Mouse (Mus musculus) regulatory T cell (primary cell): ENCODE results near the gene Vezt.

Source experiments
- in situ Hi-C: fragments of 300-600 bp; cut with MboI, MseI; formaldehyde crosslinking; loops from one replicate; pipeline ENCODE4 v1.15.1; 2025; ENCODE audit warnings: high pct_unique_total_duplicates

Gene Vezt

DNA sequence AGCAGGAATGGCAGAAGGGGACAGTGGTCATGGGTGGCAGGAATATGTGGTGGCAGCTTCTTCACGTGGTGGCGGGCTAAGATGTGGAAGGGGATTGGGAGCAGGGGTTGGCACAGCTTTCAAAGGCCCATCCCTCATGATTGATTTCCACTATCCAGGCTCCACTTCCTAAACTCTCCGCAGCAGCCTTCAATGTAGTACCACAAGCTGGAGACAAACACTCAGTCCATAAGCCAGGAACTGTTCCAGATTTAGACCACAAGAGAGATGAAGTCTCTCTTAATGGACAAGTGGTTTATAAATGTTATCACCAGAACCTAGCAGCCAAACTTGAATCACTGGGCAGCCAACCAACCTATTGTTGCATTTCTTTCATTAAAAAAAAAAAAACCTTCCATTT lies 81.6 kb downstream of the Vezt start:
- in situ Hi-C loops: no loop called here

DNA sequence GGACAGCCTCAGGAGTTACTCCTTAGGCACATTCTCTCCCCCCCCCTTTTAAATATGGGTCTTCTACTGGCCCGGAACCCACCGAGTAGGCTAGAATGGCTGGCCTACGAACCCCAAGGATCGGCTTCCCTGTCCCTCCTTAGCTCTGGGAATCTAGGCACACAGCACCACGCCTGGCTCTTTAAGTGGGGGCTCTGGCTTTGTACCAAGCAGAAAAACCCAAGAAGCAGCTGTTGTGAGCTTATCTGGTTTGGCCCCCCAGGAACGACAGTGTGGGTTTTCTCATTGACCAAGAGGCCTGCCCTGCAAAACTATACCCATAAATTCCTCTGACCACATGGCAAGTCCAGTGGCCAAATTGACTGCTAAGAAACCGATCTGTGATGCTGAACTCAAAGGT lies 82.1 kb downstream of the Vezt start:
- in situ Hi-C loops: no loop called here

DNA sequence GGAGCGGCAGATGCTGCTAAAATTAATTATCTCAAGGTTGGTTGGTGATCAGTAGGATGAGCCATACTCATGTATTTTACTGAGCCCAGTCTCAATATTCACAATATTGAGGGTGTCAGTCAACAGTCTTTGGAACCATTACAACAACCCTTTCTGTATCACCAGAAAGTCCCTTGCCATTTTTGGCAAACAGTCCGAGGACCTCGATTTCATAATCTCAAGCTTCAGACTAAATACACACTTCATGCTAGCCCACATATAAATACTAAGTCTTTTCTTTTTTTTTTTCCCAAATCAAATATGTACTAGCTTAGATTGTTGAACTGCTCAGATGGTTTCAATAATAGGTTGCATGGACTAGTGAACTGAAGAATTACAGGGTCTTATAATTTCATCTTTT lies 84.6 kb downstream of the Vezt start:
- in situ Hi-C loops: no loop called here

DNA sequence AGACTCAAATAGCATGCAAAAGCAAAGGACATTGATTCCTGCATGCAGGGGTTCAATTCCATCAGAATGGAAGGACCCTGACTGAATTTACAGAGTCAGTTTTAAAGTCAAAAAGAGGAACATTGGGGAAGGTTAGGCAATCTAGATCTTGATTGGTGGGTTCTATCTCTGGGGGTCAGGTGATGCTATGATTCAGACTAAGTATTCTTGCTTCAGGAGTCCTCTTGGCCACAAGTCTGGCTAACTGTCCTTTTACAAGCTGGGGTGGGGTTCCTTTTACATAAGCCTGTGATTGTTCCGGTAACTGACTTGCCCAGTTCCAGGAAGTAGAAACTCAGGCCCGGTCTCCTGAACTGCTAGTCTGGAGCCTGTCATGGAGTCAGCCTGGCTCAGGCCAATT lies 85.7 kb downstream of the Vezt start:
- in situ Hi-C loops: no loop called here

DNA sequence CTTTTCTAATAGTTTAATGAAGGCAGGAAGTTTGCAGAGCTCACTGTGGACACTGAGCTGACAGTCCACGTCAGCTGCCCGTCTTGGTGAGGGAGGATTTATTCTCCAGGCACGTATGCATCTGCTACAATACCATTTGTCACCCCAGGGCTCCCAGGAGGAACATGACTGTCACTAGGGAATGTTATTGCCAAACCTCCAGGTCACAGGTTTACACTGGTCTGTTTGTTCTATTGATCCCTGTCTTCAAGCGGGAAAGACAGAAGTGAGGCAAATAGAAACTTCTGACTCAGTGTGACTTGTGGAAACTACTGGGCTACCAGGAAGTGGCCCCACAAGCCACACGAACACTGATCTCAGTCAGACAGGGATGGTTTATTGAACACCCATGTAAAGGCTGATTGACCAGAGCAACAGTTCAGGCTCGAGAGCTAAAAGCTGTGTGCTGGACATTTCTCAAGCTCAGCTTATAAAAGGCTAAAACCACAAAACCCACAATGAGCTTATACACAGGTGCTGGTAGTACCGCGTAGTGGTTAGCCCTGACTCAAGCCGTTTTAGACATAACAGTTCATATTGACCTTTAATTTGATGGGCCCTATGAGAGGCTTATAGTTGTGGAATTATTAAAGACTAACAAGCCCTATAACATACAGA lies 89.6 kb downstream of the Vezt start:
- in situ Hi-C loops: no loop called here

DNA sequence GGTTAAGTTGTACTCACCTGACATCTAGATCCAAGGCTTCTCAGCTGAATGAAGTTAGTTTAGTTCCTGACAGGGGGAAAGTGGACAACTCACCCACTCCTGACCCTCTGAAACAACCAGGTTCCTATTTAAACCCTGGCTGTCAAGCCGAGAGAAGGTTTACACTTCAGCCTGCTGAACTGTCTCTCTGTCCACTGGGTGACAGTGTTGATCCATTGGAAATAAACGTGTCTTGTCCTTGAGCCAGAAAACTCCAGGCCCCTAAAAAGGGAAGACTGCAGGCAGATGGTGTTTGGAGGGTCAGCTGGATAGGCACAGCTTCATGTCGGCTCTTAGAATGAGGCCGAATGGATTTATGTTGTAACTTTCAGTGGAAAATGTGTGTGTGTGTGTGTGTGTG lies 90.3 kb downstream of the Vezt start:
- in situ Hi-C loops: no loop called here

DNA sequence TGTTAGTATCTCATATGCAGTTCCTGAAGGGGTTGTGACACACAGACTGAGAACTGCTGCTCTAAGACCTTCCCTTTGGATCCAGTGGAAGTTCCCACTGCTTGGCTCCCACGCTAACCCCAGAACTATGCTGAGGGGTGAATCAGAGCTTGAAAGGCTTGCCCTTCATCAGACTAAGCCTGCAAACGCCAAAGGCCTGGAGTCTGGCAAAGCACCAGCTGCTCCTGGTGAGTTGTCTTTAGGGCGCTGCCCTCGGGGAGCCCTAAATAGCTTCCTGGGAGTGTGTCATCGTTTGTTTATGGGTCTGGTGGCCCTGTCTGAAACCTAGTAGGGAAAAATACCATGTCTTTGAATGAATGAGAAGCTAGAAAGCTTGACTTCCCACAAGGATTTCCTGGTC lies 91.4 kb downstream of the Vezt start:
- in situ Hi-C loops: no loop called here

DNA sequence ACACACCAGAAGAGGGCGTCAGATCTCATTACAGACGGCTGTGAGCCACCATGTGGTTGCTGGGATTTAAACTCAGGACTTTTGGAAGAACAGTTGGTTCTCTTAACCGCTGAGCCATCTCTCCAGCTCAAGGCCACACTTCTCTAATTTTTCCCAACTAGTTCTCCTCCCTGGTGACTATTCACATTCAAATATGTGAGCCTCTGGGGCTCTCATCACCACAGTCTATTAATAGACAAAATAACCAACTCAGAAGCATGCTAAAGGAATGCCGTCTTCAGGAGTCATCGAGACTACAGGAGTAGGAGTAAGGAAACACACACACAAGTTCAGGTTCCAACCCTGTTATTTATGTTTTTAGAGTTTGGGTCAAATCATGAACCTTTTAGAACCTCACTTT lies 95.3 kb downstream of the Vezt start:
- in situ Hi-C loops: no loop called here

DNA sequence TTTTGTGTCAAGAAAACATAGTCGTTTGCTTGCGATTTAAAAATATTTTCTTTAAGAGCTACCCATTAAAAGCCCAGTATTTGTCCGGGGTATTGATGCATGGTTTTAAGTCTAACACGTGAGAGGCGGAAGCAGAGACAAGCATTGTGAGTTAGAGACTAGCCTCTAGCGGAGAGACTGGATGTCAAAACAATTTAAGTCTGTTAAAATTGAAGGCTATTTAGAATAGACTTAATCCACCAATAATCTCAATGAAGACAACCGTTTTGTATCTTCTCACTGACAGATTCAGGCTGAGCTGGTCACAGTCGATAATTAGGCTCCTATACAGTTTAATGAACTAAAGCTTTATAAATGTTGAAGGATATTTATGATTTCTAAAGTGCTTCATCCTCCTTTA lies 95.9 kb downstream of the Vezt start:
- in situ Hi-C loops: no loop called here

DNA sequence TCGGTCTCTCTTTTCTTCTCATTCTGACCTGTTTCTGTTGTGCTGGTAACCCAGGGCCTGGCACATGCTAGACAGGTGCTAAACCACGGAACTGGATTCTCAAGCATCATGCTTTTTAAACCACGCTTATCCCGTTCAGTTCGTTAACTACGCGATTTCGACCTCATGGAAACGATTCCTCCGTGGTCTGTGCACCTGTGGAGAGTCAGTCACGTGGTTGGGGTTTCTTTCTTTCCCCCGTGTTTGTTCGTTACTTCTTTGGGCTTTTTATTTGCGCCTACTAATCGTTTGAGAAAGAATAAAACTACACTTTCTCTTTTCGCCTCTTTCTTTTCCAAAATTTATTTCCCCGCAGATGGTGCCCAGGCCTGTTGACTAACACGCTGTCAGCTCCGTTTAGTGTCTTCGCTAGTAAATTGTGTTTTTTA lies 96.8 kb downstream of the Vezt start:
- in situ Hi-C loops: no loop called here

DNA sequence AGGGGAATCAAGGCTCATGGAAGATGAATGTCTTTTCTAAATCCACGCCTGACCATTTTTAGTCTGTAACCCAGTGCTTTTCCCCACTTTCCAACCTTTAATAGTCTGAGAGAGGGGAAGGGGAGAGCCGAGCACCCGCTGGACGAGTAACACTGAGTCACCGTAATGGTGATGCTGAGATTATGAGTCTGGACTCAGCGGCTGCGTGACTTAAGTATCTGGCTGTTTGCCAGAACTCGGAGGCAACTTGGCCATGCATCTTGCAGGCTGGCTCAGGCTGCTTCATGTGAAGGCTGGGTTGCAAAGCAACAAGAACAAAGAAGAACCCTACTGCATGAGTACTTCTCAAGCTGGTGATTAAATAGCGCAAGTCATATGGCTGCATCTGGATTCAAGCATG lies 101.6 kb downstream of the Vezt start:
- in situ Hi-C loops: no loop called here

DNA sequence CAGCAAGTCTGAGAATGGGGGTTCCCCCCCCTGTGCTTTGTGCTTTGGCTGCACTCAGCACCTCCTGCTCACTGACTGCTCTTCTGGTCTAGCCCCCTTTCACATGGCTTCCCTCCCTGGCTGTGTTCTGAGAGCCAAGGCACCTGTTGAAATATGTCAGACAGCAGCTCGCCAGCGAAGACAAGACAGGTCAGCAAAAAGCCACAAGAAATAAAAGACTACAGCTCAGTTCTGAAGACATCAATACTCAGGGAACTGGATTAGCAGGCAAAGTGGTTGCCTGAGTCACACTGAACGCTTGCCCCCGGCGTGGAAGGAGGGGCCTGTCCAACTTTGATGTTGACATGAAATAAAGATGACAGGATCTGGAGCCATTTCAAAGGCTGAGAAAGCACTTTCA lies 102.8 kb downstream of the Vezt start:
- in situ Hi-C loops: no loop called here

DNA sequence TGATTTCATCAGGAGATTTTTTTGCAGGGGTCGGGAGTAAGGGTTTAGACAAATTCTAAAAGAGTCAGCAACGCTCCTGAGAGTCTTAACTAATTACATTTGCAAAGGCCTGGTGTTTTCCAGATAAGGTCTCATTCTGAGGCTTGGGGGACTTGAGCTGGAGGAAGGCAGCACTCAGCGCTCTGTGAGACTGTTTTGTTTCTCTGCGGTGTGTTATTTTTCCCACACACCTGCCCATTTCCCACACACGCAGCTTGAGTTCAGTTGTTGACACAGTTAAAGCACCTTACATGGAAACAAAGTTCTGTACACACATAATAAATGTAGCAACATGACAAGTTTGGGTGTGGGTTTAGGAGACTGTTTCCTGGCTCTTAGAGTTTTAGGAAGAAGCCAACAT lies 103.6 kb downstream of the Vezt start:
- in situ Hi-C loops: no loop called here

DNA sequence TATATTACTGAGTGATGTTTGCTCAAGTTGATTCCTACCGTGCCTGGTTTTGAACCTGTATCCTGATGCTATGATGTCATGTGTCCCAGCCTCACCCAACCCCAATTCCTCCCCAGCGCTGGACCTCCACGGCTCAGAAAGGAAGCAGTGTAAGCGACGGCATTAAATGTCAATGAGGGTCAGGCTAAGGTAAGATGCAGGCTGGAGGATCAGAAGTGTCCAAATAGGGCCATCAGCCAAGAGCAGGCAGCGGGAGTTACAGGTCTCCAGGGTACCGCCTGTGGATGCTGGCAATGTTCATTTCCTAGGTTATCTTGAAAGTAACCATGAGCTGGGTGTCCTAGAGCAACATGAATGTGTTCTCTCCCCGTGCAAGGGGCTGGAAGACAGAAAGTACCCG lies 104.2 kb downstream of the Vezt start:
- in situ Hi-C loops: no loop called here

DNA sequence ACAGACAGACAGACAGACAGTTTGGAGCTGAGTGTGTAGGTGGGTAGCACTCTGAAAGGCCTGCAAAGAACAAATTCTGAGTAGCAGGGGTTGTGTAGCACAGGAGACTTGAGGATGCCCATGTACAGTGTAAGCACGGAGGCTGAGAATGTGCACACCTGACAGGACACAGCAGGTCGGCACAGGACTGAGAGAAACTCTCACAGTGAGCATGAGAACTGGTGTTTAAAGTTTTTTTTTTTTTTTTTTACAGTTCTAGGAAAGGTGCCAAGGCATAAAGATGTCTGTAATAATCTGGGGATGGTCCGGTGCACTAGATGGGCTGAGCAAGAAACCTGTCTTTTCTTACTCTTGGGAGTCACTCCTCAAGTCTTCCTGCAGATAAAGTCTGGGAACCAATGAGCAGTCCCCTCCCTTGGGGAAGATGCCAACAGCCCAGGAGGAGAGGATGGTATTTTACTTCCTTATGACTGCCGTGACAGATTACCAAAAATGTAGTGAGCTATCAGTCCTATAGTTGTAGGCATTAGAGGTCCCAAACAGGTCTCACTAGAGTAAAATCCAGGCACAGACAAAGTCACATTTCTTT lies 105.3 kb downstream of the Vezt start:
- in situ Hi-C loops: no loop called here

DNA sequence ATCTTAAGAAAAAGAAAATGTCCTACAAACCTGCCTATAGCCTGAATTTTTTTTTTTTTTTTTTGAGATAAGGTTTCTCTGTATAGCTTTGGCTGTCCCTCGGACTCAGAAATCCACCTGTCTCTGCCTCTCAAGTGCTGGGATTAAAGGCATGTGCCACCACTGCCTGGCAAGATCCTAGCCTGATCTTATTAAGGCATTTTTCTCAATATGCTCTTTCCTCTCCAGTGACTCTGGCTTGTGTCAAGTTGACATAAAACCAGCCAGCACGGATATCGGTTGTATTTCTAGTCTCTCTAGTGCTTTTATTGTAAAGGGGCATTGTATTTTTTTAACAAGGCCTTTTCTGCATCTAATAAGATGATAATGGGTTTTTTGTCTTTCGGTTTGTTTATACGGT lies 111.0 kb downstream of the Vezt start:
- in situ Hi-C loops: no loop called here

DNA sequence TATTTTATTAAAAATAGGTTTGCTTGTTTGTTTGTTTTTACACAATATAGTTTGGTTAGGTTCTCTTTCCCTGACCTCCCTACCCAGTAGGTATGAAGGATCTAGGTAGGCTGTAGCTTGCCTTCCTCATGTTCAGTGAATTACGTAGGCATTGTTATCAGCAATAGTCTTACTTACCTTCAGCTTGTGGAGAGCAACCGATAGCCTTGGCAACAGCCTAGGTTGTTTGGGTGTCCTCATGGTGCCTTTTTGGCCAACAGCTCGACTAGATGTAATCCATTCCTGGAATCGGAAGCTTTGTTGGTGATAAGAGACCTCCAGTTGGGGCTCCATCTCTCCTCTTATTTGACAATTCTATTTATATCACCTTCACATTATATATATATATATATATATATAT lies 114.5 kb downstream of the Vezt start:
- in situ Hi-C loops: no loop called here

DNA sequence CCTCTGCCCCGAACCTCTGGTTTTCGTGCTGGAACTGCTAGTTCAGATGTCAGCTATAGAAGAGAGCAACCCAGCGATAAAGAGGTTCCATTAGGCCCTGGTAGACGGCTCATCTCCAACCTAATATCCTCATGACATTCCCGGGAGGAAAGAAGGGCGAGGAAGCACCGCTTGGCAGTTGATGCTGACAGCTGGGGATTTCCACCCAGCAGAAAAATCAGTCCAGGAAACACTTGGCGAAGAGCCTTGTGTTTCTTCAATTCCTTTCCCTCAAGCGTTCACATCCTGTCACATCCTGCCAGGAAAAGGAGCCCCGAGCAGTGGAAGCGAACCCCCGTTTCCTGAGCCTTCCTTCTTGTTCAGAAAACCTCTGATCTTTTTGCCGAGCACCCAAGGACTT lies 116.4 kb downstream of the Vezt start:
- in situ Hi-C loops: no loop called here

DNA sequence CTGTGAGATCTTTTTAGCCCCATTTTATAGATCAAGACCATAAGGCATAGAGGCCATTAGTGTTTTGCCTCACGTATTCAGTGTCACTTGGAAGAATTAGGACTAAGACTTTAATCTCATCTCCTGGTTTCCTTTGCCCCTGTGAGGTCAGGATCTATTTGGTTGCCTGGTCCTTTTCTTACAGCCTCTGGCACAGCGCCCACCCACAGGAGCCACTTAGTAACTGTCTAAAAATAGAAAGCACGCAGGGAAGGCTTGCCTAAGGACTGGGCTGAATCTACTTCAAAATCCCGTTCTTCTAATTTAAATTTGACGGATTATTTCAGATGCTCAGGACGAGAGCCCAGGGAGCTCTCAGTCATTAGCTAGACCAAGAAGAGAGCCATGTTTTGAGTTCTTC lies 116.9 kb downstream of the Vezt start:
- in situ Hi-C loops: no loop called here

DNA sequence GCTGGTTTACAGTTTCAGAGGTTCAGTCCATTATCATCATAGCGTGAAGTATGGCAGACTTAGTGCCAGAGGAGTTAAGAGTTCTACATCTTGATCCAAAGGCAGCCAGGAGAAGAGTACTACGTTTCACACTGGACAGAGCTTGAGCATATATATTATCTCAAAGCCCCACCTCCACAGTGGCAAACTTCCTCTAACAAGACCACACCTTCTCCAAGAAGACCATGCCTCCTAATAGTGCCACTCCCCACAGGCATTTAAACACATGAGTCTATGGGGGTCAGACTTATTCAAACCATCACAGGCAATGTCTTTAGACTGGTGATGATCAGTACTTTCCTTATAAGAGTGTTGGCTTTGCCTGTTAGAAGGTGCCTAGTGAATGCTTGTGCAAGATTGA lies 117.5 kb downstream of the Vezt start:
- in situ Hi-C loops: no loop called here

DNA sequence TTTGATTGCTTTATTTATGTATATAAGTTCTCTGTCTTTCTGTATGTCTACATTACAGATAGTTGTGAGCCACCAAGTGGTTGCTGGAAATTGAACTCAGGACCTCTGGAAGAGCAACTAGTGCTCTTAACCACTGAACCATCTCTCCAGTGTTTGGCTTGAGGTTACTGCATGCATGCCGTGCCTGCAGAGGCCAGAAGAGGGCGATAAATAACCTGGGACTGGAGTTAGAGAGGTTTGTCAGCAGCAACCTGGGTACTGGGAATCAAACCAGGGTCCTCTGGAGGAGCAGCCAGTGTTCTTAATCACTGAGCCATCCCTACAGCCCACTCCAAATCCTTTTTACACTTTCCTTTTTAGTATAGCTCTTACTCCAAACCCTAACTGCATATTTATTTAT lies 118.8 kb downstream of the Vezt start:
- in situ Hi-C loops: no loop called here

DNA sequence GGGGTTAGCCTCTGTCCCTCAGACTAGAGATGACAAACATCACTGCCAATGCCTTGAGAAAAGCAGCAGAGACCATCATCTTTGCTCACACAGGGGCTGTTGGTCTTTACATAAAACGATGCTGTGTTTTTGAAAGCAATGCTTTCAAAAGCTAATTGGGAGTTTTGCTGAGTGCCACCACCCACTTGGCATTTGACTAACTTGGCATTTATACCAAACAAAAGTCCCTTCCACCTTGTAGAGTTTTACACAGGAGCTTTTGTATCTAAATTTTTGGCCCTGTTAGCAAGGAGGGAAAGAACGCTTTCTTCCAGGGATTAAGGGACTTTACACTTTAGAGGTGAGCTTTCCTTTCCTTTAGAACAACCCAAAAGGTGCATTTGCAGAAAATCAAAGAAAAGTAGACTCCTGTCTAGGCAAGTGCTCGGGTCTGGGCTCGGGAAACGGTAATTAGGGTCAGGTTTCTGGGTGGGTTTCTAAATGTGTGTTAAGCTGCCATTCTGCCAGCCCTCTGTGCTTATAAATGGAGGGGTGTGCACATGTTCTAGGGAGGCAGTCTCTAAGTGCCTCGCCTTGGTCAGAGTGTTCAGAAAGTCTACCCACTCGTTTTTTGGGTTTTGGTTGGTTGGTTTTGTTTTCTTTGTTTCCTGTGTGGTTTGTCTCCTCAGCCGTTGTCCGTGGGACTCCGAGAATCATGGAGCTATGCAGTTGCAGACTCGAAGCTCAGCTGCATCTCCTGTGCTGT lies 119.9 kb downstream of the Vezt start:
- in situ Hi-C loops: no loop called here

DNA sequence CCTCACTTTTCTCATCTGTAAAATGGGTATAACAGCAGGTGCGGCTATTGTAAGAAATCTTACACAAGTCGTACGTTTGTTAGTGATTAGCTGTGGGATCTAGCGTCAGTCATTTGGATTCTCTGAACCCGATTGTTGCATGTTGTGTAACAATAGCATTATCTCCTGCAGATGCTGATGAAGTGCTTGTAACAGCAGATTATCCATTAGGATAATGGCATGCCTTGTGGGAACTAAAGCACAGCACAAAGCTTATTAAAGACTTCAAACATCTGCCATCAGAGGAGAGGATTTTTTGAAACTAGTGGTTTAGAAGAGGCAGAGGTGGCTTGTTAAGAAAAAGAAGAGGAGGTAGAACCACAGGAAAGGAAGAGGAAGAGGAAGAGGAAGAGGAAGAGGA lies 122.1 kb downstream of the Vezt start:
- in situ Hi-C loops: no loop called here
